Mouse (Mus musculus): ENCODE measurements around the gene Mzt1.

DNA sequence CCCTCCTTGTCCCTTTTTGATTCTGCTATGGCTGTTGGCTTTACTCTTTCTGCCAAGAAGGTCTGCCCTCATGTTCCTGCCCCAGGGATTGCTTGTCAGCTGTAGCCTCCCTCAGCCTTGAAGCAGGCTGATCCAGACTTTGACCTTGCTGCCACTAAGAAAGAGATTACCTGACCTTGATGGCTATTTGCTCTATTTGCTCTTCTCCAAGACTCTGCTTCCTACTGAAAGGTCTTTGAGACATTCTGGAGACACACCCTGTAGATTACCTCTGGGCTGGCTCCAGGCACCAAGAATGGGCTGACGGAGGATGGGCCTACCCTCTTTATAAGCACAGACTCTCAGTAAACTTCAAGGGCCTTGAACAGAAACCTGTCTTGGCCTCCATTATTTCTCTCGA, 53.5 kb downstream of the Mzt1 start:
- TF ChIP-seq POLR2A (IDR thresholded peaks at IDR 0.05; ENCODE audit: insufficient read length, low read depth) (no peak), TCF3 (IDR thresholded peaks at IDR 0.05; ENCODE audit: insufficient read length, low read depth) (no peak), REST (IDR thresholded peaks at IDR 0.05; ENCODE audit: insufficient read depth, insufficient read length) (no peak), USF1 (IDR thresholded peaks at IDR 0.05; ENCODE audit: low read depth) (no peak), SRF (IDR thresholded peaks at IDR 0.05; ENCODE audit: control insufficient read depth, insufficient read length, low read depth) (no peak), CEBPB (IDR thresholded peaks at IDR 0.05; ENCODE audit: insufficient read depth, poor library complexity, severe bottlenecking) (no peak), MAX (IDR thresholded peaks at IDR 0.05; ENCODE audit: low read depth) (no peak)

Data from myocyte (in vitro differentiated cells).